Mouse (Mus musculus): ENCODE measurements around the gene Emx1. TPM values are rescaled to one million over a fixed set of nuclear protein-coding genes. Genes with fewer than 3 reads are reported as not detected.
"Not testable (repeated sequence)": the region's sequence is repeated elsewhere in the genome, so short reads cannot be mapped to it uniquely, and the experiment has no call there.

Emx1 gene
- 0.13 TPM in 1 of 2 replicates, not detected in the other for polyA plus RNA-seq (2014; fragmentation: Nextera tagmentation; extraction: Ambion mirVana)

DNA sequence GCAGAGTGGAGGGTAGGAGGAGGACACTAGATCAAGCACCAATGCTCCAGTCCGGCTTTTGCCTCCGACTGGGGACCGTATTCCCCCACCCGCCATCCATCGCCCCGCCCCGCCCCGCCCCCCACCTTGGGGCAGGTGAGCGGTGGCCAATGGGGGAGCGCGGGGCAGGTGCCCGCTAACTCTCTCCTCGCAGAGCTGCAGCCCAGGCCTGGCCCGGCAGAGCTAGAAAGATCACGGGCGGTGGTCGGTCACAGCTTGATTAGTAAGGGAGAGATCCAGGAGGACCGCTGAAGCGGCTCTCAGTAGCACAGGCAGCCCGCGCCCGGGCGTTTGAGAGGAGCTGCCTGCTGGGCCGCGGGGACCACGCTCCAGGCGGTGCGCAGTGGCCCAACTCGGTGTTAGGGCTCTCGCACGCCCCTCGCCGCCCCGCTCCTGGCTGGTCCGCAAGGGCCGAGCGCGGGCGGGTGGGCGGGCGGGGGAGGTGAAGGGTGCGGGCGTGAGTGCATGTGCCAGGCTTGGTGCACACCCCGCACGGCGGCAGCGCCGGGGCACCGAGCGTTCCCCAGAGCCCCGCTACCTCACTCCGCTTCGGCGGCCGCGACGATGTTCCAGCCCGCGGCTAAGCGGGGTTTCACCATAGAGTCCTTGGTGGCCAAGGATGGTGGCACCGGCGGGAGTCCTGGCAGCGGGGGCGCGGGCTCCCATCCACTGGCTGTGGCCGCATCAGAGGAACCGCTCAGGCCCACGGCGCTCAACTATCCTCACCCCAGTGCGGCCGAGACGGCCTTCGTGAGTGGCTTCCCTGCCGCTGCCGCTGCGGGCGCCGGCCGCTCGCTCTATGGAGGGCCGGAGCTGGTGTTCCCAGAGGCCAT lies at the start of gene Emx1:
Emx1 (plus strand) TSS at position 99 of the 872 bp plus-strand sequence.
- Histone ChIP-seq H3K4me2 (replicated peaks; ENCODE audit: low read depth, low read length) (peak within 1 kb of the TSS; percentile 92), H3K36me3 (ENCODE audit: control insufficient read depth, insufficient read depth, low read length) (no peaks in the 10 kb centered on the region), H3K27ac (ENCODE audit: low read depth, low read length) (no peak within 1 kb of the TSS), H3K9ac (ENCODE audit: low read depth, low read length) (no peak within 1 kb of the TSS), H3K4me3 (ENCODE audit: low read depth, low read length) (peak within 1 kb of the TSS; percentile 41), H3K9me3 (ENCODE audit: control insufficient read depth, low read length) (no peaks in the 10 kb centered on the region), H3K4me1 (replicated peaks; ENCODE audit: control insufficient read depth, insufficient read depth, low read length) (peaks cover 17% of the 10 kb centered on the region), H3K27me3 (ENCODE audit: control insufficient read depth, insufficient read depth, low read length) (peaks cover 78% of the 10 kb centered on the region)
- WGBS = under 1% methylated on average over 71 of the region's 81 CpGs
- DNase-seq (ENCODE audit: low spot score) = peak; percentile 73
- ATAC-seq (ENCODE audit: low FRiP score) = peak; percentile 66

DNA sequence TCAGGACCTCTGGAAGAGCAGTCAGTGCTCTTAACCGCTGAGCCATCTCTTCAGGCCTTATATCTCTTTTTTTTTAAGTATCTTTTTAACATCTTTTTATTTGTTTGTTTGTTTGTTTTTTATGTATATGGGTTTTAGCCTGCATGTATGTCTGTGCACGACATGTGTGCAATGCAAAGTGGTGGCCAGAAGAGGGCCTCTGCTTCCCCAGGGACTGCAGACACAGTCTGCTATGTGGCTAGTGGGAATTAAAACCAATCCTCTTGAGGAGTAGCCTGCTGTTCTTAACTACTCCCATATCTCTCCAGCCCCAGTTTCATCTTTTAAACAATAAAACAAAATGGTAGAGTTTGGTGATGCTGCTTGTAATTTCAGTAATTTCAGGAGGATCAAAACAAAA lies 47.7 kb upstream of the Emx1 start:
- Histone ChIP-seq H3K36me3 (ENCODE audit: control insufficient read depth, insufficient read depth, low read length) (no peaks in the 10 kb centered on the region), H3K4me2 (replicated peaks; ENCODE audit: low read depth, low read length) (no peak overlapping the region), H3K27me3 (ENCODE audit: control insufficient read depth, insufficient read depth, low read length) (no peaks in the 10 kb centered on the region), H3K9ac (ENCODE audit: low read depth, low read length) (no peak overlapping the region), H3K9me3 (ENCODE audit: control insufficient read depth, low read length) (no peaks in the 10 kb centered on the region), H3K27ac (ENCODE audit: low read depth, low read length) (no peak overlapping the region), H3K4me3 (ENCODE audit: low read depth, low read length) (no peak overlapping the region), H3K4me1 (replicated peaks; ENCODE audit: control insufficient read depth, insufficient read depth, low read length) (no peaks in the 10 kb centered on the region)
- 97% methylated on average over 2 of the region's 2 CpGs for WGBS
- ATAC-seq (ENCODE audit: low FRiP score) = no peak
- DNase-seq (ENCODE audit: low spot score) = no peak

DNA sequence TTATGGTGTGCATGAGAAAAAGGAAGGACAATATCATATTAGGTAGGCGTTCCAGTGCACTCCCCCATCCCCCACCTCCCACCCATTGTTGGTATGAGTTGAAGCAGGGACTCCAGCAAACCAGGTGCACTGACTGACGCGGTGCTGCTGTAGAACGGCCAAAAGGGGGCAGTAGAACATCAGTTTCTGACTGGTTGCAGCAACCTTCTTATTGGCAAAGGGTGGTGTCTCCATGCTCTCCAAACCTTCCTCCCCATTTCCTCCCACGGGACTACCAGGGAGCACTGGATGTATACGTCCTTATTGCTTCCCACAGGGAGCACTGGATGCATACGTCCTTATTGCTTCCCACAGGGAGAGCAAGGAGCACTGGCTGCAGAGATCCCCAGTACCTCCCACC lies 46.2 kb upstream of the Emx1 start:
- H3K9ac ChIP-seq (ENCODE audit: low read depth, low read length); H3K27ac ChIP-seq (ENCODE audit: low read depth, low read length); H3K4me2 ChIP-seq (replicated peaks; ENCODE audit: low read depth, low read length); H3K4me1 ChIP-seq (replicated peaks; ENCODE audit: control insufficient read depth, insufficient read depth, low read length); ATAC-seq (ENCODE audit: low FRiP score); H3K4me3 ChIP-seq (ENCODE audit: low read depth, low read length); H3K36me3 ChIP-seq (ENCODE audit: control insufficient read depth, insufficient read depth, low read length); H3K9me3 ChIP-seq (ENCODE audit: control insufficient read depth, low read length); H3K27me3 ChIP-seq (ENCODE audit: control insufficient read depth, insufficient read depth, low read length): not testable (repeated sequence)
- 6% methylated on average over 6 of the region's 7 CpGs for WGBS
- peak; percentile 69 for DNase-seq (ENCODE audit: low spot score)

DNA sequence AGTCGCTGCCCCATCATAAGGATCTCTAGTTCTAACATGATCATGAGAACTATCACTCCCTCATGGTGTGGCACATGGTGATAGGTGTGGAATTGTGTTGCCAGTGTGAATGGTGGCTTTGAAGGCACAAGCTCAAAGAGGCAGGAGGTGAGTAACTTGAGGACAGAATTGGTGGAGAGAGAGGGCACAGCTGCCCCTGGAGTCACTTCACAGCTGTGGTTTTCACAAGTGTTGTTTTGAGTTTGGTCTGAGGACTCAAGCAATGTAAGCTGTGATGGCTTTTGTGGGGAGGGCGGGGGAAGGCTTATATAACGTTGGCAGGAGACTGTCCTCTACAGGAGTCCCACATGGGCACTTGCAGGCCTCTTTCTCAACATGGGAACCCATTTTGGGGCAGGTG lies 42.8 kb upstream of the Emx1 start:
- WGBS = 69% methylated on average over 3 of the region's 3 CpGs
- Histone ChIP-seq H3K4me3 (ENCODE audit: low read depth, low read length) (no peak overlapping the region), H3K9me3 (ENCODE audit: control insufficient read depth, low read length) (no peaks in the 10 kb centered on the region), H3K27me3 (ENCODE audit: control insufficient read depth, insufficient read depth, low read length) (no peaks in the 10 kb centered on the region), H3K9ac (ENCODE audit: low read depth, low read length) (no peak overlapping the region), H3K4me2 (replicated peaks; ENCODE audit: low read depth, low read length) (no peak overlapping the region), H3K4me1 (replicated peaks; ENCODE audit: control insufficient read depth, insufficient read depth, low read length) (no peaks in the 10 kb centered on the region), H3K36me3 (ENCODE audit: control insufficient read depth, insufficient read depth, low read length) (no peaks in the 10 kb centered on the region), H3K27ac (ENCODE audit: low read depth, low read length) (no peak overlapping the region)
- no peak for DNase-seq (ENCODE audit: low spot score)
- no peak for ATAC-seq (ENCODE audit: low FRiP score)

DNA sequence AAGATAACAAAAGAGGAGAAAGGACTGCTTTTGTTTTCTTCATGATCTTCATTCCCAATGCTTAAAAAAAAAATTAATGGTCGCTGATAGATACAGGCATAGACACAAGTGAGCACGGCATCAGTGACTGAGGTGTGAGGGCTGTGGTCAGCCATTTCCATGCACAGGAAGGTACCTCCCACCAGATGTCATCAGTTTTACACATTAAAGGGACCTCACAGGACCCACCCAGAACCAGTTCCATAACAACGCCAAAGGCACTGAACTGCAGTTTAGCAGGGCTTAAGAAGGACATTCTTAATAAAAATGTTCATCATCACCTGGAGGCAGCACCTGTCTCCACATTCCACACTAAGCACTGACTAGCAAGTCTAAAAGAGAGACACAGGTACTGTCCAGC lies 39.6 kb upstream of the Emx1 start:
- Histone ChIP-seq H3K27ac (ENCODE audit: low read depth, low read length) (no peak overlapping the region), H3K4me3 (ENCODE audit: low read depth, low read length) (no peak overlapping the region), H3K4me1 (replicated peaks; ENCODE audit: control insufficient read depth, insufficient read depth, low read length) (no peaks in the 10 kb centered on the region), H3K27me3 (ENCODE audit: control insufficient read depth, insufficient read depth, low read length) (no peaks in the 10 kb centered on the region), H3K9ac (ENCODE audit: low read depth, low read length) (no peak overlapping the region), H3K36me3 (ENCODE audit: control insufficient read depth, insufficient read depth, low read length) (no peaks in the 10 kb centered on the region), H3K9me3 (ENCODE audit: control insufficient read depth, low read length) (no peaks in the 10 kb centered on the region), H3K4me2 (replicated peaks; ENCODE audit: low read depth, low read length) (no peak overlapping the region)
- DNase-seq (ENCODE audit: low spot score) = no peak
- 66% methylated on average over 3 of the region's 3 CpGs for whole genome bisulfite sequencing
- no peak for ATAC-seq (ENCODE audit: low FRiP score)

DNA sequence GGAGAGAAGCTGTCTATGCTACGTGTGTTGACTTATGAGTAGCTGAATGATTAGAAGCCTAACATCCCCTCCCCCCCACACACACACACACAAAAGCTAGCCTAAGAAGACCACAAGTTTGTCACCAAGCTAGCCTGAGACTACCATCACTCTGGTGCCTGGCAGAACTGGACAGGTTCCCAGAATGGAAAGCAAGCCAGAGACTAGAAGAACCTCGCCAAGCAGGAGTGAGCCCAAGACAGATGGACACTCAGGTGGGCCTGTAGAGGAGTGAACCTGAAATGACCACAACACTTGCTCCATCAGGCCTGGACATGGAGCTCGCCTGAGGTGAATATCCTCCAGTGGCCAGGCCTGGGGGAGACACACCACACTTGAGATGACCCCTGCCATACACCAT lies 36.9 kb upstream of the Emx1 start:
- 79% methylated on average over 3 of the region's 3 CpGs for WGBS
- Histone ChIP-seq H3K36me3 (ENCODE audit: control insufficient read depth, insufficient read depth, low read length) (no peaks in the 10 kb centered on the region), H3K27ac (ENCODE audit: low read depth, low read length) (no peak overlapping the region), H3K4me2 (replicated peaks; ENCODE audit: low read depth, low read length) (no peak overlapping the region), H3K9ac (ENCODE audit: low read depth, low read length) (no peak overlapping the region), H3K4me1 (replicated peaks; ENCODE audit: control insufficient read depth, insufficient read depth, low read length) (no peaks in the 10 kb centered on the region), H3K27me3 (ENCODE audit: control insufficient read depth, insufficient read depth, low read length) (no peaks in the 10 kb centered on the region), H3K9me3 (ENCODE audit: control insufficient read depth, low read length) (no peaks in the 10 kb centered on the region), H3K4me3 (ENCODE audit: low read depth, low read length) (no peak overlapping the region)
- DNase-seq (ENCODE audit: low spot score) (no peak), ATAC-seq (ENCODE audit: low FRiP score) (no peak)

DNA sequence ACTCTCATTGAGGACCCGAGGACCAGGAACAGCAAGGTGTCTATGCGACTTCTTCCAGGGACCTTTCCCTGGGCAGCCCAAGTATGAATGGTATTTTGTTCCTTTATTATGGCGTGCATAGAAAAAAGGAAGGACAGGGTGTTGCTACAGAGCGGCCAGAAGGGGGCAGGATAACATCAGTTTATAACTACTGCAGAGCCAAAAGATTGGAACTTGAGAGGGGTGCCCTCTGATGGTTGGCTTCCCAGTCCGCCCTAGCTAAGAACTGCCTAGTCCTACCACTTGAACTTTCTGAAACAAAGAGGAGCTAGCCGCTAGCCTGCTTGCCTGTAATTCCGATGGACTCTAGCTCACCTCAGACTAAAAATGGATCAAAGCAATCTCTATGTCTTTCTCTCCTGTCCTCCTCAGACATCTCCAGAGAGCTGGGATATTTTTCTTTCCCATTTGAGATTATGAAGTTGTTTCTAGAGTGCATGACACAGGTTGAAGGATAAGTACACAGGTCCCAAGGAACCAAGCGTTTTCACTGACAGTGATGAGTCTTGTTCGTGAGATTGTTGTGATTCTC lies 33.2 kb upstream of the Emx1 start:
- no peaks in the 10 kb centered on the region for H3K36me3 ChIP-seq (ENCODE audit: control insufficient read depth, insufficient read depth, low read length)
- H3K9ac ChIP-seq (ENCODE audit: low read depth, low read length) = no peak overlapping the region
- H3K4me3 ChIP-seq (ENCODE audit: low read depth, low read length) = no peak overlapping the region
- H3K4me2 ChIP-seq (replicated peaks; ENCODE audit: low read depth, low read length) = no peak overlapping the region
- WGBS = 10% methylated on average over 9 of the region's 9 CpGs
- H3K27me3 ChIP-seq (ENCODE audit: control insufficient read depth, insufficient read depth, low read length) = no peaks in the 10 kb centered on the region
- no peak overlapping the region for H3K27ac ChIP-seq (ENCODE audit: low read depth, low read length)
- peak; percentile 85 for DNase-seq (ENCODE audit: low spot score)
- ATAC-seq (ENCODE audit: low FRiP score) = peak; percentile 74
- H3K9me3 ChIP-seq (ENCODE audit: control insufficient read depth, low read length) = no peaks in the 10 kb centered on the region
- no peaks in the 10 kb centered on the region for H3K4me1 ChIP-seq (replicated peaks; ENCODE audit: control insufficient read depth, insufficient read depth, low read length)

DNA sequence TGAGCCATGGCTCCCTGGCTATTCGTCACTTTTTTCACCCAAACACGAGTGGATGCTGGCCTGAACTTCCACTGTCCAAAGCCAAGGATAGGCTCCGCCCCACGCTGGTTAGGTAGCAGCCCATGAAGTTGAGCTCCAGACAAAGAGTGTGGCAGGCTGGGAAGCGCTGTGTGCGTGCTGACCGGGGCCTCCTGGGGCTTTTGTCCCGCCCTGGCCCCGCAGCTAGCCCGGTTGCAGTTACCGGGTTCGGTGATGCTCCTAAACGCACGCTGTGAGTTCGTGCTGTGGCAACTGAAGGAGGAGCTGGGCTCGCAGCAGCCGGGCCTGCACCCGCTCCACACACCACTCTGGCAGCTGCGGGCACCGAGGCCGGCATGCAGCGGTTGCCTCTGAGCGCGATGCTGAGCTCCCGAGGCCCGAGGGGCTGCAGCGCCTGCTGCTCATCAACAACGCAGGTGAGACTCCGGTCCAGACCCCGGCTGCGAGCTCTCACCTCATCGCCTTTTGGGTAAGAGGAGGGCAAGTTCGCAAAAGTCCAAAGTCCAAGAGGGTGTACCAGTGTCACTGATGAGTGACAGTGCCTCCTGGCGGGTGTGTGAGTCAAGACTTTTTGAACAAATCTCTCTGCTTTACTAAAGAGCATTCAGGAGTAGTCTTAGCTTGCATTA lies 32.2 kb upstream of the Emx1 start:
- H3K4me1 ChIP-seq (replicated peaks; ENCODE audit: control insufficient read depth, insufficient read depth, low read length) = no peaks in the 10 kb centered on the region
- no peaks in the 10 kb centered on the region for H3K9me3 ChIP-seq (ENCODE audit: control insufficient read depth, low read length)
- peak overlapping the region; percentile 78 for H3K4me2 ChIP-seq (replicated peaks; ENCODE audit: low read depth, low read length)
- ATAC-seq (ENCODE audit: low FRiP score) (peak; percentile 75; the same call in 1 of the 2 replicates), DNase-seq (ENCODE audit: low spot score) (peak; percentile 74)
- H3K9ac ChIP-seq (ENCODE audit: low read depth, low read length) = peak overlapping the region; percentile 57
- peak overlapping the region; percentile 39 for H3K4me3 ChIP-seq (ENCODE audit: low read depth, low read length)
- H3K27me3 ChIP-seq (ENCODE audit: control insufficient read depth, insufficient read depth, low read length) = no peaks in the 10 kb centered on the region
- WGBS = 1% methylated on average over 34 of the region's 34 CpGs
- no peak overlapping the region for H3K27ac ChIP-seq (ENCODE audit: low read depth, low read length)
- H3K36me3 ChIP-seq (ENCODE audit: control insufficient read depth, insufficient read depth, low read length) = no peaks in the 10 kb centered on the region

Data from hindbrain, embryonic 11.5 days (tissue).